Mouse (Mus musculus) stomach, embryonic 15.5 days (tissue): ENCODE results near the gene Tdrd6. TPM values are rescaled to one million over a fixed set of nuclear protein-coding genes. Genes with fewer than 3 reads are reported as not detected.

Experiments
- ATAC-seq: fragments of 200-750 bp; cut with Nextera tagmentation; 2 replicates; pipeline ENCODE4 v1.8.0; 2017; ENCODE audit warnings: low read depth, moderate number of reproducible peaks, moderate TSS enrichment; ENCODE audit not compliant: insufficient read depth, low FRiP score
- H3K27ac ChIP-seq: fragments of 300-500 bp; sonication (generic); 2 replicates; pipeline ENCODE4 v1.5.1; 2015; ENCODE audit warnings: mild to moderate bottlenecking, inconsistent platforms
- H3K27me3 ChIP-seq: fragments of 300-500 bp; sonication (generic); replicated peaks from 2 replicates; pipeline ENCODE4 v1.6.1; 2015; ENCODE audit warnings: inconsistent platforms
- H3K36me3 ChIP-seq: fragments of 300-500 bp; sonication (generic); 2 replicates; pipeline ENCODE4 v1.6.1; 2015; ENCODE audit warnings: inconsistent platforms
- H3K4me1 ChIP-seq: fragments of 300-500 bp; sonication (generic); 2 replicates; pipeline ENCODE4 v1.6.1; 2015; ENCODE audit warnings: inconsistent platforms
- H3K4me2 ChIP-seq: fragments of 300-500 bp; sonication (generic); 2 replicates; pipeline ENCODE4 v1.6.1; 2015; ENCODE audit warnings: mild to moderate bottlenecking, inconsistent platforms
- H3K4me3 ChIP-seq: fragments of 300-500 bp; sonication (generic); replicated peaks from 2 replicates; pipeline ENCODE4 v1.5.1; 2015; ENCODE audit warnings: inconsistent platforms
- H3K9ac ChIP-seq: fragments of 300-500 bp; sonication (generic); 2 replicates; pipeline ENCODE4 v1.6.1; 2015; ENCODE audit warnings: inconsistent platforms
- H3K9me3 ChIP-seq: fragments of 300-500 bp; sonication (generic); 2 replicates; pipeline ENCODE4 v1.6.1; 2016; ENCODE audit warnings: inconsistent platforms
- WGBS: fragments of 180-500 bp; shearing (Covaris S2); methylation state at CpG from one replicate; pipeline ENCODE4 v1.1.7; 2015; 5-methylcytosine and 5-hydroxymethylcytosine counted together
- polyA plus RNA-seq: library from polyadenylated mRNA; unstranded; fragments of >200 nt; fragmentation: Nextera tagmentation; extraction: Ambion mirVana; gene quantifications from 2 replicates; pipeline ENCODE4 v1.2.1, GENCODE M21; 2015

The Tdrd6 gene
- polyA plus RNA-seq: 0.04 and 0.14 TPM in 2 replicates

DNA sequence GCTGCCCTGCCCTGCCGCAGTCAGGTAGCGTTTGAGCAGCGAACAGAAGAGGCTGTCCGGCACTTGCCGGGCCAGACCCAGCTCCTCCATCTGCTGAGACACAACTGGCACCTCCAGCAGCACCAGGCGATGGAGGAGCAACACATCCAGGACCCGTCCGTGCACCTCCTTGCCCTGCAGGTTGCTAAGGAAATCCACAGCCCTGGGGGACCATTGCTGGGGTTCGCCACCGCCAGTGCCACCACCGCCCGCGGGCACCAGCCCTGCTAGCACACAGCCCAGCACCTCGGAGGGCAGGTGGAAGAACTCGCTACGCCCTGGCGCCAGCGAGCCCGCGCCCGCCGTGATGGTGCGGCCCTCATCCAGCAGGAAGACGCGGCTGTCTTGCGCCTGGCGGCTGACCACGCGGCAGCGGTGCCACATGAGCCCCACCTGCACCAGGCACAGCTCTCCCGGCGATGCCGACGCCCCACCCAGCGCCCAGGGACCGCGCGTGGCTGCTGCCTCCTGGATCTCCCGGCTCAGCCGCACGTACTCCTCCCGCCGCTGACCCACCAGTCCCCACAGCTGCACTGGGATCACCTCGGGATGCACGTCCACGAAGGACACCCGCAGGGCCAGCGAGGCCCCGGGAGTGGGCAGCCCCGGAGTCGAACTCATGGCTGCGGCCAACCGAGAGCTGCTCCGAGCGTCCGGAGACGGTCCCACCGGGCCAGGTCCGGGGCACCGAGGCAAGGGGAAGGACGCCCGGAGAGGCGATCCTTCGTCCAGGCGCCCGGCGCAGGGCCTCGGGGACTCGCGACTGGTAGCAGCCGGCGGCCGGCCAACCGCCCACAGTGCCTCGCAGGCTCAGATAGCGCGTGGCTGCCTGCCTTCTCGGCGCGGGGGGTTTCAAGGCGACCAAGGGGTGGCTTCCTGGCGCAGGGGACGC lies at the start of gene Tdrd6:
Gene Tdrd6, minus strand, starts transcription at position 804 of the 931 bp plus-strand sequence.
- H3K9me3 ChIP-seq: no peaks in the 10 kb centered on the region
- peak; percentile 35; the same call in 1 of the 2 replicates for ATAC-seq
- H3K36me3 ChIP-seq: no peaks in the 10 kb centered on the region
- 4% methylated on average over 83 of the region's 83 CpGs for WGBS
- peaks cover 33% of the 10 kb centered on the region for H3K27me3 ChIP-seq
- no peak within 1 kb of the TSS for H3K9ac ChIP-seq
- H3K27ac ChIP-seq: no peak within 1 kb of the TSS
- peaks cover 14% of the 10 kb centered on the region for H3K4me1 ChIP-seq
- H3K4me2 ChIP-seq: peak within 1 kb of the TSS; percentile 84
- peak within 1 kb of the TSS; percentile 39 for H3K4me3 ChIP-seq

DNA sequence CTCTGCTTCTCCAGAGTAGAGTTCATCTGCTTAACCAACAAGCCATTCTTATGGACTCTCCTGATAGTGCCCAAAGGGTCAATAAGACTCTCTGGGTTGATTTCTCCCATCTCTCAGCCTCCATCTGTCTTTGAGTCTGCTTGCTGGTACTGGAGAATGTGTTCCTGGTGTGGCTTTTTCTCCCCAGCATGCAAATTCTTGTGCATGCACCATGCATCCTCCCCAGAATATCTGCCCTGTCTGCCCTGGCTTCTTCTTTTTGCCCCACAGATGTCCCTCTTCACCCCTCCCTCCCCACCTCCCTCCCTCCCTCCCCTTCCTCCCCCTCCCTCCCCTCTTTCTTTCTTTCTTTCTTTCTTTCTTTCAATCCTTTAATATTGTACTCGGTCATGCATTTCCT lies 47.2 kb upstream of the Tdrd6 start:
- Histone ChIP-seq H3K9me3 (no peaks in the 10 kb centered on the region), H3K4me2 (no peak overlapping the region)
- WGBS: 24% methylated on average over 1 of the region's 1 CpGs

DNA sequence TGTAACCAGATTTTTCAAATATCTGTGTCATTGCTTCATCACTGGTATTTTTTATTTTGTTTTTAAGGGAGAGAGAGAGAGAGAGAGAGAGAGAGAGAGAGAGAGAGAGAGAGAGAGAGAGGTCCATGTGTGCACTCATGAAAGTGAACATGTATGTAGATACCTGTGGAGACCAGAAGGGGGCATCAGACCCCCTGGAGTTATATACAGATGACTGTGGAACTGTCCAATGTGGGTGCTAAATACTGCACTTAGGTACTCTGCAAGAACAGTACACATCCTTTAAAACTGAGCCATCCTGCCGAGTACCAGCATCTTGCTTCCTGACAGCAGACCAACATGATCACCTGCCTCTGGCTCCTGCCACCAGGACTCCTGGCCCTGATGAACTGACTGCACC lies 46.1 kb upstream of the Tdrd6 start:
- no peaks in the 10 kb centered on the region for H3K4me1 ChIP-seq
- no peak overlapping the region for H3K4me2 ChIP-seq
- H3K9ac ChIP-seq: no peak overlapping the region
- whole genome bisulfite sequencing: 85% methylated on average over 1 of the region's 1 CpGs
- no peaks in the 10 kb centered on the region for H3K36me3 ChIP-seq
- H3K4me3 ChIP-seq: no peak overlapping the region
- no peaks in the 10 kb centered on the region for H3K9me3 ChIP-seq
- H3K27me3 ChIP-seq: no peaks in the 10 kb centered on the region
- no peak overlapping the region for H3K27ac ChIP-seq
- no peak for ATAC-seq

More for the DNA sequence above, 47.2 kb upstream of the Tdrd6 start:
- Histone ChIP-seq H3K4me1 (no peaks in the 10 kb centered on the region), H3K36me3 (no peaks in the 10 kb centered on the region), H3K9ac (no peak overlapping the region), H3K27ac (no peak overlapping the region), H3K4me3 (no peak overlapping the region), H3K27me3 (no peaks in the 10 kb centered on the region)
- ATAC-seq: no peak

DNA sequence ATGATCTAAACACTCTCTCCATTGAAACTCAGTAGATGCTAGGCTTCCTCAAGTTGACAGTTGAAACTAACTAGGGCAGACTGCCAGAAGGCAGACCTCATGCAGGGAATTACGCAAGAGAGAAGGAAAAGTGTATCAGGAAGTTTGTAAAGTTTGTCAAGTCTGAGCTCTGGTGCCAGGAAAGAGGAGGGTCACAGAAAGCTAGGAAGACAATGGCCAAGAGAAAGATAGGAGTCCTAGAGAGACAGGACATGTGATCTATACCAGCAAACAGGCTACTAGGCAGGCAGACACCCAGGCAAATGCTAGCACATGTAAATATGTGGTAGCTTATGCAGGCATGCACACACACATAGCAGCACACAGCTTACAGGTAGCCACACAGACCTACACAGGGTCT lies 45.1 kb upstream of the Tdrd6 start:
- H3K4me3 ChIP-seq: no peak overlapping the region
- no peak overlapping the region for H3K27ac ChIP-seq
- no peak overlapping the region for H3K9ac ChIP-seq
- no peaks in the 10 kb centered on the region for H3K36me3 ChIP-seq
- no peak for ATAC-seq
- H3K4me1 ChIP-seq: no peaks in the 10 kb centered on the region
- no peak overlapping the region for H3K4me2 ChIP-seq
- no peaks in the 10 kb centered on the region for H3K27me3 ChIP-seq
- no peaks in the 10 kb centered on the region for H3K9me3 ChIP-seq
- WGBS: 52% methylated on average over 1 of the region's 1 CpGs

DNA sequence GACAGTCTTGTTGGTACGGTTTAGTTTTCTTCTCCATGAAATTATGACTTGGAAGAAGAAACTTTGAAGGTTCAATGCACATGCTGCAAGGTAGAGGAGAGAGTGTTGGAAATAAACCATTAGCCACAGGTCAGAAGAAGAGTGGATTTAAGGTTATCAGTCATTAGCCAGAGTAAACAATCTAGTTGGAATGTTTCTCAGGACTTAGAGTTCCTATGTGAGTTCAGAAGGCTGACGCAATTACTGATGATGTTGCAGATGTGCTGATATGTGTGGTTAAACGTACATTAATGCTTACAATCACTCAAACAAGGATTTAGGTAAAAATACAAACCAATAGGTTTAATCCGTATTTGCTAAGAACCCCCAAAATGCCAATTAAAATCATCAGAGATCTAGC lies 41.8 kb upstream of the Tdrd6 start:
- 51% methylated on average over 4 of the region's 4 CpGs for WGBS

DNA sequence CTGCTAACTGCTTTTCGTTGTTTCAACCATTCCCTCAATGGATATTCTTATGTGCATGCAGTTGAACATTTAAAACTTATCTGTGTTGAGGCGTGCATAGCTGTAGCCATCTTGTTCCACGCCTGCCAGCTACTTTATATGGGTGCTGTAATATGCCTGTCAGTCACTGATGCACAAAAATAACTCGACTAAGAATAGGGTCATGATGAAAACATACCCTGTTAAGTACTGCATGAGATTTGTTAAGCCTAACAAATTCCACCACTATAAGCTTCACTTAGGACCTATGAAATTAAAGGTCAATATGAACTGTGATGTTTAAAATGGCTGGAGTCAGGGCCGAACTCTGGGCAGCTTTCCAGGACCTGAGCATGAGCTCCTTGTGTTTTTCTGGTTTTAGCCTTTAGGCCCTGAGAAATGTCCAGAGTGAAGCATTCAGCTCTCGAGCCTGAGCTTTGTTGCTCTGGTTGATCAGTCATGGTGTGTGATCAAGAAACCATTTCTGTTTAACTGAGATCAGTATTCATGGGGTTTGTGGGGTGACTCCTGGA lies 39.1 kb upstream of the Tdrd6 start:
- no peak overlapping the region for H3K9ac ChIP-seq
- ATAC-seq: no peak
- no peak overlapping the region for H3K27ac ChIP-seq
- peak overlapping the region; percentile 90 for H3K4me2 ChIP-seq
- WGBS: 54% methylated on average over 6 of the region's 6 CpGs
- H3K4me1 ChIP-seq: peaks cover 18% of the 10 kb centered on the region; the same call in 1 of the 2 replicates
- no peaks in the 10 kb centered on the region for H3K36me3 ChIP-seq
- H3K4me3 ChIP-seq: no peak overlapping the region
- H3K27me3 ChIP-seq: no peaks in the 10 kb centered on the region
- H3K9me3 ChIP-seq: no peaks in the 10 kb centered on the region

More for the DNA sequence above, 41.8 kb upstream of the Tdrd6 start:
- no peaks in the 10 kb centered on the region for H3K9me3 ChIP-seq
- no peak overlapping the region for H3K9ac ChIP-seq
- no peak overlapping the region for H3K4me3 ChIP-seq
- H3K4me1 ChIP-seq: peaks cover 10% of the 10 kb centered on the region; the same call in 1 of the 2 replicates
- ATAC-seq: no peak
- H3K27ac ChIP-seq: no peak overlapping the region
- H3K36me3 ChIP-seq: no peaks in the 10 kb centered on the region
- no peak overlapping the region for H3K4me2 ChIP-seq
- no peaks in the 10 kb centered on the region for H3K27me3 ChIP-seq

DNA sequence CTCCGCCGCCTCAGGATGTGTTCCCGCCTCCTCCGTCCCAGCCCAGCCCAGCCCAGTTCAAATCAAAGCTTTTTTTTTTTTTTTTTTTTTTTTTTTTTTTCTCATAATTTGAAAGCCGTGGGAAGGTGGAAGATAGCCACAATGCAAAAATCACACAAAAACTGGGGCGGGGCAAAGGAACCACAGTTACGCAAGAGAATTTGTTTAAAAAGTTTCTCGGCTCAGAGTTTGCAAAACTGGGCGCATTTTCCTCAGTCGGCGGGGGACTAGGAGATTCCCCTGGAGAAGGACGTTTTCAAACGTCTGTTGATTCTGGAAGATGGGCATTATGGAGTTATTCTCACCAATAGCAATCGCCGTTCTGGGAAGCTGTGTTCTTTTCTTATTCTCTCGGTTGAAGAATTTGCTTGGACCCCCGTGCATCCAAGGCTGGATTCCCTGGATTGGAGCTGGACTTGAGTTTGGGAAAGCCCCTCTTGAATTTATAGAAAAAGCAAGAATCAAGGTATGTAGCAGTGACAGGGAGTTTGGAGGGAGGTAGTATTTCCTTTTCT lies 37.3 kb upstream of the Tdrd6 start, which contains the start of gene Cyp39a1:
Gene Cyp39a1, plus strand, starts transcription at position 136 of the 554 bp plus-strand sequence.
- Histone ChIP-seq H3K4me1 (peaks cover 18% of the 10 kb centered on the region; the same call in 1 of the 2 replicates), H3K27me3 (no peaks in the 10 kb centered on the region), H3K9ac (peak within 1 kb of the TSS; percentile 55), H3K9me3 (no peaks in the 10 kb centered on the region), H3K27ac (peak within 1 kb of the TSS; percentile 59; the same call in 1 of the 2 replicates), H3K4me3 (peak within 1 kb of the TSS; percentile 80), H3K36me3 (no peaks in the 10 kb centered on the region), H3K4me2 (peak within 1 kb of the TSS; percentile 90)
- WGBS: under 1% methylated on average over 17 of the region's 17 CpGs
- no peak for ATAC-seq

DNA sequence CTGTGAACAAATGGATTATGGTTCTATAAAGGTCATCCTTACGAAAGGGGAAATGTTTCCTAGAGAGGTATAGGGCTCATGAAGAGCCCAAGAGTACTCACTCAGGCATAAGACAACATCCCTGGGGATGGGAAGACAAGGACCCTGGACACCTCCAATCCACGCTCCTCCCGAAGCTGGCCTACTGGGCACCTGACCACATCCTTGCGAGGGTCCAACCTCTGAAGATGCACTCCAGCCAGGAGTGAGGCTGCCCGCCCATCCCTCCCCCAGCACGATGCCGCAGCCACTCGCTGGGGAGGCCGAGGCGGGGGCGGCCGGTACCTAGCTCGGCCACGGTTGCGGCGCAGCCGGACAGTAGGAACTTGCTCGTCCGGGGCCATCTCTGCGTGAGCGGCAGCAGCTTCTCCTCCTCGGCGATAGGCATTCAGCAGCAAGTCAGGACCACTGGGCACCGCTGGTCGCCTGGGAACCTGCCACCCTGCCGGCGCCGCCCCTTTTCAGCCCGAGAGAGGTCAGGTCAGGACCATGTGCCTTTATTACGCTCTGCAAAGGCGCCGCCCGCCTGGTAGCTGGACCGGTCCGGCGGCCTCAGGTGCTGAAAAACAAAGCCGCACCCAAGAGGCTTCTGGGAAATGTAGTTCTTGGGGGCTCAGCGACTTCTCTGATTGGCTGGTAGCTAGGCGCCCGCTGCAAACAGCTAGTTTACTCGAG lies 36.6 kb upstream of the Tdrd6 start, which contains the start of gene Slc25a27:
Gene Slc25a27, minus strand, starts transcription at position 639 of the 714 bp plus-strand sequence.
- peak; percentile 97 for ATAC-seq
- Histone ChIP-seq H3K27me3 (no peaks in the 10 kb centered on the region), H3K9me3 (no peaks in the 10 kb centered on the region), H3K9ac (peak within 1 kb of the TSS; percentile 55), H3K4me2 (peak within 1 kb of the TSS; percentile 90), H3K4me1 (peaks cover 18% of the 10 kb centered on the region; the same call in 1 of the 2 replicates), H3K4me3 (peak within 1 kb of the TSS; percentile 80), H3K27ac (peak within 1 kb of the TSS; percentile 59; the same call in 1 of the 2 replicates), H3K36me3 (no peaks in the 10 kb centered on the region)
- WGBS: 1% methylated on average over 41 of the region's 41 CpGs

DNA sequence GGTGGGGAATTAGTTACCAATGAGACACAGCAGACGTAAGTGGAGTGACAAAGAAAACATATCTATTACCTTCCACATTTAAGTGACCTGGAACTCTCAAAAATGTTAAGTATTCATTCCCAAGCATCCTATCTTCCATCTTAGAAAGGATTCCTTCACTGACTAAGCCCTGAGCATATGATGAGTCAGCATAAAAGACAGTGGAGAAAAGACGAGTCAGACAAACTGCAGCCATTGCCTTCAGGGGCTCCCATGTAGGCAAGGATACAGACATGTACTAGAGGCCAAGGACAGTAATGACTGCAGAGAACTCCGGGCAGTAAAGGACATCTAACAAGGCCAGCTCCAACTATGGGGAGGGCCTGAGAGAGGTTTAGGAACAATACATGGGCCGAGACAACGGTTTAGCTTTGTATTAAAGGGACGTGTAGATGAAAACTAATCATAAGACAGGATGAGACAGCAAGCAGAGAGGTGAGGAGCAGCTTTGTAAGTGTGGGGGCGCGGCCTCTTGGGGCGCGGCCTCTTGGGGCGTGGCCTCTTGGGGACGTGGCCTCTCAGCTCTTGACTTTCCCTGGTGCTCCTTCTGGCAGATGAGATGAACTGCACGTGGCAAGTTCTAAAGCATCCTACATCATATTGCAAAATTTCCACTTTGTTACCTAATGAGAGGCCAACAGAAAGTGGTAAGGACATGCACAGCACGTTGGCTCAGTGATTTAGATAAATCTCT lies 21.4 kb upstream of the Tdrd6 start:
- Histone ChIP-seq H3K4me2 (no peak overlapping the region), H3K36me3 (no peaks in the 10 kb centered on the region), H3K4me1 (no peaks in the 10 kb centered on the region), H3K27me3 (no peaks in the 10 kb centered on the region), H3K9ac (no peak overlapping the region), H3K9me3 (no peaks in the 10 kb centered on the region), H3K27ac (no peak overlapping the region), H3K4me3 (no peak overlapping the region)
- ATAC-seq: no peak
- WGBS: 71% methylated on average over 14 of the region's 14 CpGs

DNA sequence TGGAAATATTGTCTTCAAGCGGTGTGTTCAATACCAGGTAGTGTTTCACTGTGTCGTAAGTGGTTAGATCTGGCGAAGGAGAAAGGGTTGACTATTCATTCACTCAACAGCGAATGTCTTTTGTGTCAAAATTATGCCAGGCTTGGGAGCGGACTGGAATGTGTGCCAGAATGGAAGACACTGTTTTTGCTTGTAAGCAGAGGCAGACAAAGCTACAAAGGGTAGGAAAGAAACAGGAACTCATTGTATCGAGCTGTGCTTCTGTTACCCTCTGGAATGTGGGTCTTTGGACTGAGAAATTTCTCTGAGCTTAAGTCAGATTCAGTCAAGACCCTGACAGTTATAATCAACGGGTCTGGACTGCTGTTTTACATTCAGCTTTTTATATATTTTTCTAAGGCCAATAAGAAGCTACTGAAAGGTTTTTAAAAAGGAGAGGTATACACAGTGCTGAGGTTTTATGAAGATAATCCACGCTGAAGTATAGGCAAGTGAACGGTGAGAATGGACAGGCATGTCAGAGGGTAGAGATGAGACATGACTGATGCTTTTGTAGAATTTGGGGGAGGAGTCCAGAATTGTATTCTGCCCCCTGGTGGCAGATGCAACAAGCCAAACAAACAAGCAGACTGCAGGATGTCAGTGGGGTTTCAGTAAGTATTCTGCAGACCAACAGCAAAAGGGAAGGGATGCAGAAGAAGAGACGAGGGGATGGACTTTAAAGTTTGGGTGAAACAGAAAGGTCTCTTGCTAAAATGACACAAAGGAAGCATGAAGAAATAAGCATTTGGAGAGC lies 19.7 kb upstream of the Tdrd6 start:
- H3K36me3 ChIP-seq: no peaks in the 10 kb centered on the region
- 80% methylated on average over 10 of the region's 10 CpGs for whole genome bisulfite sequencing
- H3K27me3 ChIP-seq: no peaks in the 10 kb centered on the region
- no peak overlapping the region for H3K4me3 ChIP-seq
- H3K9me3 ChIP-seq: no peaks in the 10 kb centered on the region
- no peak overlapping the region for H3K9ac ChIP-seq
- H3K27ac ChIP-seq: no peak overlapping the region
- H3K4me2 ChIP-seq: no peak overlapping the region
- no peaks in the 10 kb centered on the region for H3K4me1 ChIP-seq
- no peak for ATAC-seq
